Mouse (Mus musculus): ENCODE data around the gene Rpl6. TPM values are rescaled to one million over a fixed set of nuclear protein-coding genes. Genes with fewer than 3 reads are reported as not detected.

Gene Rpl6
- 769 and 821 TPM in 2 replicates for polyA plus RNA-seq (2012; rRNA removed)

GRCm38 (mm10) chr5:121204132-121205089 lies at the start of gene Rpl6:
Gene Rpl6, plus strand, starts transcription at chr5:121204481.

DNA sequence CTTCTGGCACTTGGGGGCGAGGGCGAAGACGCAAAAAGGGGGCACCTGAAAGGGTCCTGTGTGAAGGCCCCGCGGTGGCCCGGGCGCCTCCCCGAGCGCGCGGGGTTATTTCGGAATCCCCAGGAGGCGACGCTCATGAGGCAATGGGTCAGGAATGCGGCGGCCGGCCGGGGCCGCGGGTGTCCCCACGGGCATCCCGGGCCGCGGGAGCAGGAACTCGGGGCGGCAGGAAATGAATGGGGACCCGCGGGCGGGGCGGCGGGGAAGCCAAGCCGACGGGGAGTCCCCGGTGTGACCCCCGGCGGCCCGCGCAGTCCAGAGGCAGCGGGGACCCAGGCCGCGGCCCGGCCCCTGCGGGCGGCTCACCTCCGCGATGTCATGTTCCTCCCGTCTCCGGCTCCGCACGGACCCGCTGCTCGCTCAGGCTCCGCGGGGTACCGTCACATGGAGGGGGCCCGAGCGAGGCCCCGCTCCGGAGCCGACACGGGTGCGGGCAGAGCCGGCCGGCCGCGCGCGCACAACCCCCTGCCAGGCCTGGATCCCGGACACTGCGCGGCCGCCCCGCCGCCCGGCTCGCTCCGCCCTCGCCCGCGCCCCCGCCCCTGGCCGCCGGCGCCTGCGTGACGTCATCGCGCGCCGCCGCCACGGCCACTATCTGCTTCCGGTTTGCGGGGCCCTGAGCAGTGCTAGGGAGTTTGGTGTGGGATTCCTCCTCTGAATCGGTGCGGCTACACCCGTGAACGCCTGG lies 13.3 kb upstream of the Rpl6 start, which contains the start of gene Ptpn11:
Gene Ptpn11 (minus strand): TSS at position 562 of the 748 bp plus-strand sequence.

GRCm38 (mm10) chr5:121219980-121220731 lies 15.9 kb downstream of the Rpl6 start, which contains the start of gene Hectd4:
Gene Hectd4, plus strand, starts transcription at chr5:121220219.

Other genes with a start within 250 kb of the Rpl6 start
- gene Rph3a, start 194.4 kb upstream of the Rpl6 start, polyA plus RNA-seq (2012; rRNA removed), result 21.1 and 21.6 TPM in 2 replicates
- gene Ptpn11, start 13.1 kb upstream of the Rpl6 start, polyA plus RNA-seq (2012; rRNA removed), result 53.0 and 55.5 TPM in 2 replicates
- gene Hectd4, start 15.7 kb downstream of the Rpl6 start, polyA plus RNA-seq (2012; rRNA removed), result 47.1 and 48.4 TPM in 2 replicates
- gene Trafd1, start 181.2 kb downstream of the Rpl6 start, polyA plus RNA-seq (2012; rRNA removed), result 167 and 181 TPM in 2 replicates
- gene Naa25, start 193.5 kb downstream of the Rpl6 start, polyA plus RNA-seq (2012; rRNA removed), result 25.9 and 28.1 TPM in 2 replicates
- 1.0 and 1.5 TPM in 2 replicates for gene Tmem116, start 247.4 kb downstream of the Rpl6 start, polyA plus RNA-seq (2012; rRNA removed)
- gene Erp29, start 248.0 kb downstream of the Rpl6 start, polyA plus RNA-seq (2012; rRNA removed), result 135 and 148 TPM in 2 replicates